Mouse (Mus musculus): Measurements from ENCODE around the gene Col27a1.

The Col27a1 gene

GRCm38 (mm10) chr4:63213907-63214621 lies at the start of gene Col27a1:
Gene Col27a1 (plus strand): TSS chr4:63214004.
- no peak for DNase-seq (ENCODE audit: low spot score)

GRCm38 (mm10) chr4:63165636-63166035 lies 48.2 kb upstream of the Col27a1 start:
- DNase-seq (ENCODE audit: low spot score): no peak

- no peak for DNase-seq (ENCODE audit: low spot score)
Observed at GRCm38 (mm10) chr4:63166323-63166722, 47.5 kb upstream of the Col27a1 start.

DNA sequence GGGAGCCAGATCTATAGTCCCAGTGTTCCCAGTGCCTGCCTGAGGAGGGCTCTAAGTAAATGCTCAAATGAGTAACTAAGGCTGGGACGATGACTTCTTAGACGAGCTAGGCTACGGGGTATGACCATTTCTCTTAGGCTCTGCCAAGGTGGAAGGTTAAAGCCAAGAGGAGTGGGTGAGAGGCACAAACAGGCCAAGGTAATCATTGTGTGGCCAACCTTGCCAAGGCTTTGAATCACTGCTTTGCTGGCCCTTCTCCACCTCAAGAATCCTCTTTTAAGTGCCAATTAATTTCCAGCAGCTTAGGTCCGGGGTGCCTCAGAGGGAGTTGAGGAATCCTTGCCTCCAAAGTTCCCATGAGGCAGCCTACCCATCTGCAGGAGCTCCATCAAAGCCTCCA lies 43.7 kb upstream of the Col27a1 start:
- DNase-seq (ENCODE audit: low spot score): no peak

DNA sequence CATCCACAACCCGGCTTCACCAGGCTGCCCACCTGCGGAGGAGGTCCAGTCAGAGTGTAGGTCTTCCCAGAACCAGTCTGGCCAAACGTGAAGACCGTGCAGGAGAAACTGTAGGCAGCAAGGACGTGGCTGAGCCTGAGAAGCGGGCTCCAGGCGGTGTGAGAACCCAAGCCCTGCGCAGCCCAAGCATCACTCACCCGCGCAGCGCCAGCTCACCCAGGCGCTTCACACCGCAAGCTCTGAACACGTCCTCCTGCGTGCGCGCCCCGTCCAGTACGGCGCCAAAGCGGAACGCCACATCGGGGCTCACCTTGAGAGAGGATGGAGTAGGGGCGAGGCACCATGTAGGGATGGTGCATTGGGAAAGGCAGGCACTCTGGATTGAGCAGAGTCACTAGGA lies 42.7 kb upstream of the Col27a1 start:
- no peak for DNase-seq (ENCODE audit: low spot score)

- DNase-seq (ENCODE audit: low spot score): no peak
Observed at GRCm38 (mm10) chr4:63171969-63172685, 41.7 kb upstream of the Col27a1 start, which contains the start of gene Kif12. Gene Kif12 (minus strand): TSS chr4:63172131.

- DNase-seq (ENCODE audit: low spot score): no peak
Observed at GRCm38 (mm10) chr4:63181556-63181955, 32.2 kb upstream of the Col27a1 start.

- DNase-seq (ENCODE audit: low spot score): no peak
Observed at GRCm38 (mm10) chr4:63186281-63186870, 27.4 kb upstream of the Col27a1 start.

DNA sequence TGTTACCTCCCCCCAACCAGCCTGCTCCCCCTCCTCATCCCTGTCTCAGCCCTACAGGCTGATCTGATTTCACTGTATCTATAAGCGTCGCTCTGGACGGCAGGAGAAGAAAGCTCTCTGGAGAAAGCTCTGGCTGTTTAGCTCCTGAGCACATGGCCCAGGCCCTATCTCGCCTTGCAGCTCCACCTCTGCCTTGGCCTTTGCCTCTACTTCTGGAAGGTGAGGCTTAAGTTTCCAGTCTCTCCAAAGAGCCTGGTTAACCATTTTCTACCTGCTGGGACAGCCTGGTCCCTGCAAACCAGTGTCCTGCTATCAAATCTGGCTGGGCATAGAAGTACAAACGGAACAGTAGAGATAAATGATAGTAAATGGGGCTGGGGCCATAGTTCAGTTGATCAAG lies 22.2 kb upstream of the Col27a1 start:
- no peak for DNase-seq (ENCODE audit: low spot score)

- DNase-seq (ENCODE audit: low spot score): no peak
Observed at GRCm38 (mm10) chr4:63194366-63194765, 19.4 kb upstream of the Col27a1 start.

DNA sequence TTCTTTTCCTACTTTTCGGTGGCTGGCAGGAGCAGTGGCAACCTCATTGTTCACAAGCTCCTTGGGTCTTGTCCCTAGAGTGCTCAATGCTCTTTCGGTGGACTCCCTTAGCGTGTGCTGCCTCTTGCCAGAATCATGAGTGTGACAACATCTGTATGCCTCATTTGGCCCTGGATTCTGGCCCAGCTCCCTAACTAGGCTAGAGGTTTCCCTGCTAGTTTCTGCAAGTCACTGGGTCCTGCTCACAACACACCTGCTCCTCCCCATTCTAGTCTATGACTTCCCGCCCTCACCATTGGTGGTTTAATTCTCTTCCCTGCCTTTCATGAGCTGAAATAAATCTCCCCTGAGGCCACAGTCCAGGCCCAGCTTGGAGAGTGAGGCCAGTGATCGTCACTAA lies 14.4 kb upstream of the Col27a1 start:
- no peak for DNase-seq (ENCODE audit: low spot score)

GRCm38 (mm10) chr4:63203874-63204273 lies 9.9 kb upstream of the Col27a1 start:
- DNase-seq (ENCODE audit: low spot score): no peak

GRCm38 (mm10) chr4:63205583-63205982 lies 8.2 kb upstream of the Col27a1 start:
- no peak for DNase-seq (ENCODE audit: low spot score)

DNA sequence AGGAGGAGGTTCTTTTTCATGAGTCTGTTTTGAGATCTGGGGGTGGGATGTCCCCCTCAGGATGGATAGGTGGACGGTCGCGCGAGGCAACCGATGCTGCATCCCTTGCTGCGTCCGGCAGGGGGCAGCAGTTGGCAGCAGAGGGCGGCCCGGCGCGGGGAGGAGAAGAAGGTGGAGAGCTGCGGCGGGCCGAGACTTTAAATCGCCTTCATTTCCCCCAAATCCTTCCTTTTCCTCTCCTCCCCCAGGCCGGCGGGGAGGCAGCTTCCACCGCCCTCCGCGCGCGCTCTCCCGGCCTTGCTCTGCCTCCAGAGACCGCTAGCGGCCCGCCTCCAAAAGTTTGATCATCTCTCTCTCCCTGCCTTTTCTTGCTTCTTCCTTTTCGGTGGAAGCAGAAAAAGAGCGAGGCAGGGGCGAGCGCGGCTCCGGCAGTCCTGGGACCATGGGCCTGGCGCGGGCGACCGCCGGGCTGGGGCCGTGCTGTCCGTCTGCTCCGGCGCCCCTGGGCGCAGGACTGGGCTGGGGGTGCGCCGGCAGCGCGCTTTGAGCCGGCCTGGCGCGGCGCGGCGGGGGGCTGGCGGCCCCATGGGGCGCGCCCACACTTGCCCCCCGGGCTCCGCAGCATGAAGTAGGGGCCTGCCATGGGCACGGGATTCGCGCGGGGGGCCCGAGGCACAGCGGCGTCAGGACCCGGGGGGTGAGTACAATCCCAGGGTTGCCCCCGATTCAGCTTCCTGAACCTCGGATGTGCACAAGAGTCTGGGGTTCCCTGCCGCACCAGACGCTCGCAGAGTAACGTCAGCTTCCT lies 1.6 kb downstream of the Col27a1 start:
- no peak for DNase-seq (ENCODE audit: low spot score)

GRCm38 (mm10) chr4:63215993-63216531 lies 2.3 kb downstream of the Col27a1 start:
- DNase-seq (ENCODE audit: low spot score): no peak

- DNase-seq (ENCODE audit: low spot score): no peak
Observed at GRCm38 (mm10) chr4:63216566-63216965, 2.8 kb downstream of the Col27a1 start.

DNA sequence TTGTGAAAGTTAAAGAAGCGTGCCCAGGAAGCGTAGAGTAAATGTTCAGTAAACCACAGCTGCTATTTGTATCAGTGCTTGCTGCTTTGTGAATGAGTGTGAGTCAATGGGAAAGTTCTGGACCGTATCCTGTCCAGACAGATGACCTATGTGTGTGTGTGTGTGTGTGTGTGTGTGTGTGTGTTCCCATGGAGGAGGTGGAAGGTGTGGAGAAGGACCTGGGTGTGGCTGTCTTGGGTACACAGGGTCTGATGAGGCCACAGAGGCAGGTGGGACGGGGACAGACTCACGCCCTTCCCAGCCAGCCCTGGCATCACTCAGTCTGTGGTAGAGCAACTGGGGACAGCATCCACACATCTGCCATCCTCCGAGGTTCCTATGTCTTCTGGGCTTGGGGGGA lies 3.7 kb downstream of the Col27a1 start:
- DNase-seq (ENCODE audit: low spot score): no peak

DNA sequence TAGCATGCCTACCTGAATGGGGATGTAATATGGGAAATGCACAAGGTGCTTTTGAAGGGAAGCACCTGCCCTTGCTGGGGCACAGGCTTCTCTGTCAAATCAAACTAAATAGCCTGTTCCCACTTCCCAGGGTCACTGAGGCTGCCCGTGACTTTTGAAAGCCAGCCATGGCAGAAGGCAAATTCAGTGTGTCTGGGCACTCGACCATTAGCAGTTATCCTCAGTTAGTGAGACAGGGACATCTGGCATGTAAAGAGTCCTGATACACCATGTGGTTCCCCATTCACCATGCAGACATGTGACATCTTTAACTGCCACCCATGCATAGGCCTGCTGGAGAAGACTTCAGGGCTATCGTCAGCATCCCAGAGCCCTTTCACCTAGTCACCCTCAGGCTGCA lies 5.3 kb downstream of the Col27a1 start:
- no peak for DNase-seq (ENCODE audit: low spot score)

DNA sequence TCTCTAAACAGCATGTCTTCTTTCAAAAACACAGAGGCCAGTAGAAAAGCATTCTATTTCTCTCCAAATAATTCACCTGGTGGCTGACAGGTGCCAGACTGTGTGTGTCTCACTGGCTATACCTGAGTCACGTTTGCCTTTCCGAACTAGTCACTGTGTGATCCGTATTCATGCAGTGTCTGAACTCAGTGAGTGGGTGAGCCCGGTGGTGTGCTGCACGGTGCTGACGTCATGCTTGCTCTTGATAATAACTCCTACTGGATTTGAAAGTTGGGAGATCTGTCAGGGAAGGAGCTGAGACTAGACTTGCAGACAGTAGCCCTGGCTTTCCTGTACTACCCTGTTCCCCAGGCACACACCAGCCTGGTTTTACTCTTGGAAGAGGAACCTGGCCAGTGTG lies 5.8 kb downstream of the Col27a1 start:
- no peak for DNase-seq (ENCODE audit: low spot score)

DNA sequence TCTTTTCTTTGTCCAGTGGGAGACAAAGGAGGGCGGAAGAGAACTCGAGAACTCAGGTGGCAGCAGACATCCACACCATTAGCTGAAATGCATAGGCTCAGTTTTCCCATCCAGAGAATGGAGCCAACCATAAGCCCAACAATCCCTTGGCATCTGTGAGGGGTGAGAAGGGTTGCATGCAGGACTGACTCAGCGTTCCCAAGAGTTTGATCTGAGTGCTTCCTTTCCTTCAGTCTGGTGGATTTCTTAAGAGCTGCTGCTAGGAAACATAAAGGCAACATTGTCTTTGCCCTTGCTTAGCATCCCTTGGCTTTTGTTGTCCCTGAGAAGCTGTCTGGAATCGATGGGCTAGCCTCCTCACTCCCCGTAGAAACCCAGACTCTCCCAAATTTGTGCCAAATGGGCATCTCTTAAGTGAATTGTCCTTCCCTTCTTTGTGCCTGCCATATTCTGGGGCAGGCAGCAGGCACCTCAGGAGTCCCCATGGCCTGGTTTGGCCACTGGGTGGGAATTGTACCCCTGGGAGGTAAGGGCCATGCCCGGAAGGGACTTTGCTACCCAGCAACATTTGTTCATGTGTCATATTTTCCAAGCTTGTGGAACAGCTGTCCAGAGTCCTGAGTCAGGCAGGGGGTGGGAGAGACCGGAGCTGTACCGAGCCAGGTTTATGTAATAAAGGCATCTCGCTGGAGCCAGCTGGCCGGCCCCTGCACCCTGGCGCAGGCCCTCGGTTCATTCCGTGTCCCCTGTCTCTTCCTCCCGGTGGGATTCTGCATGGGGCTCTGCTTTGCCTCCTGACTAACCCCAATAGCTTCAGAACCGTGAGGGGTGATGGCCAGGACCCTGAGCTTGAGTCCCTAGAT lies 7.5 kb downstream of the Col27a1 start:
- DNase-seq (ENCODE audit: low spot score): no peak

DNA sequence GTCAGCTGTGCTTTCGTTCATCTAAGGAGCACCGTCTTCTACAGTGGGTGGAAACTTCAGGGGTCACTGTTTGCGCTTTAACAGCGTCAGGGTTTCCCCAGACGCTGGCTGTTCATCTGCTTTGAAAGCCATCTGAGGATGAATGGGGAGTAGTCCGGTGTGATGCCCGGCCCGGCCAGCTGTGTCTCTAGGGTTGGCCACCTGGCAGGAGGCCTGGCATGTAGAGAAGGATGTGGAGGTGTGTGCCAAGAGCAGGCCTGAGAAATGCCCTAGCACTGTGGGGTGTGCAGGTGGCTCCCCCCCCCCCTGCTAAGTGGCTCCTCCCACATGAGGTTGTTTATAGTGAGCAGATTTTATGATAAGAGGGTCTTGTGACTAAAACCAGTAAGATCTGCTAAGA lies 8.4 kb downstream of the Col27a1 start:
- no peak for DNase-seq (ENCODE audit: low spot score)
